Mouse (Mus musculus) limb, embryonic 10.5 days (tissue): ENCODE measurements around the gene Fat1. TPM values are rescaled to one million over a fixed set of nuclear protein-coding genes. Genes with fewer than 3 reads are reported as not detected.

Experiments
- DNase-seq: peaks from one replicate; pipeline ENCODE4 v3.0.0-alpha.2; 2017; ENCODE audit warnings: low spot score
- H3K27ac ChIP-seq: fragments of 300-500 bp; sonication (generic); 2 replicates; pipeline ENCODE4 v1.5.1; 2016; ENCODE audit warnings: mild to moderate bottlenecking
- H3K27me3 ChIP-seq: fragments of 300-500 bp; sonication (generic); 2 replicates; pipeline ENCODE4 v1.6.1; 2016; ENCODE audit warnings: low read depth, mild to moderate bottlenecking; ENCODE audit not compliant: poor library complexity, severe bottlenecking
- H3K36me3 ChIP-seq: fragments of 300-500 bp; sonication (generic); 2 replicates; pipeline ENCODE4 v1.6.1; 2016; ENCODE audit warnings: mild to moderate bottlenecking, moderate library complexity
- H3K4me1 ChIP-seq: fragments of 300-500 bp; sonication (generic); 2 replicates; pipeline ENCODE4 v1.6.1; 2016
- H3K4me3 ChIP-seq: fragments of 300-500 bp; sonication (generic); 2 replicates; pipeline ENCODE4 v1.5.1; 2016; ENCODE audit warnings: mild to moderate bottlenecking, moderate library complexity
- H3K9me3 ChIP-seq: fragments of 300-500 bp; sonication (generic); replicated peaks from 2 replicates; pipeline ENCODE4 v1.6.1; 2016; ENCODE audit warnings: mild to moderate bottlenecking
- WGBS: fragments of 180-500 bp; shearing (Covaris S2); methylation state at CpG from one replicate; pipeline ENCODE4 v1.1.7; 2016; 5-methylcytosine and 5-hydroxymethylcytosine counted together
- polyA plus RNA-seq: library from polyadenylated mRNA; unstranded; fragments of >200 nt; fragmentation: Nextera tagmentation; extraction: Ambion mirVana; gene quantifications from 2 replicates; pipeline ENCODE4 v1.2.1, GENCODE M21; 2016

Gene Fat1
- polyA plus RNA-seq, 1 experiment from 2014 or later: 20.1 TPM

GRCm38 (mm10) chr8:44997321-44997720 lies 62.1 kb downstream of the Fat1 start:
- H3K4me1 ChIP-seq: peaks cover 81% of the 10 kb centered on the region
- peak overlapping the region; percentile 46; the same call in 1 of the 2 replicates for H3K27ac ChIP-seq
- 74% methylated on average over 3 of the region's 3 CpGs for WGBS

GRCm38 (mm10) chr8:44997829-44998228 lies 62.6 kb downstream of the Fat1 start:
- H3K27me3 ChIP-seq: no peaks in the 10 kb centered on the region
- H3K27ac ChIP-seq: 0 out of 2 replicates have a peak overlapping the region, but pooled peaks have one; percentile 46
- H3K4me3 ChIP-seq: no peak overlapping the region
- H3K9me3 ChIP-seq: no peaks in the 10 kb centered on the region
- 43% methylated on average over 6 of the region's 6 CpGs for WGBS
- peaks cover 81% of the 10 kb centered on the region for H3K4me1 ChIP-seq
- no peak for DNase-seq
- H3K36me3 ChIP-seq: no peaks in the 10 kb centered on the region

More at GRCm38 (mm10) chr8:44997321-44997720, 62.1 kb downstream of the Fat1 start:
- Histone ChIP-seq H3K4me3 (no peak overlapping the region), H3K36me3 (no peaks in the 10 kb centered on the region), H3K27me3 (no peaks in the 10 kb centered on the region), H3K9me3 (no peaks in the 10 kb centered on the region)
- no peak for DNase-seq

GRCm38 (mm10) chr8:44998275-44998674 lies 63.0 kb downstream of the Fat1 start:
- H3K4me1 ChIP-seq: peaks cover 81% of the 10 kb centered on the region
- DNase-seq: no peak
- no peaks in the 10 kb centered on the region for H3K27me3 ChIP-seq
- no peaks in the 10 kb centered on the region for H3K9me3 ChIP-seq
- no peaks in the 10 kb centered on the region for H3K36me3 ChIP-seq
- peak overlapping the region; percentile 59; the same call in 1 of the 2 replicates for H3K27ac ChIP-seq
- 60% methylated on average over 9 of the region's 9 CpGs for WGBS
- no peak overlapping the region for H3K4me3 ChIP-seq

GRCm38 (mm10) chr8:44998681-44999277 lies 63.5 kb downstream of the Fat1 start:
- H3K36me3 ChIP-seq: no peaks in the 10 kb centered on the region
- peaks cover 81% of the 10 kb centered on the region for H3K4me1 ChIP-seq
- DNase-seq: no peak
- H3K27me3 ChIP-seq: no peaks in the 10 kb centered on the region
- 64% methylated on average over 11 of the region's 11 CpGs for WGBS
- H3K4me3 ChIP-seq: no peak overlapping the region
- H3K27ac ChIP-seq: peak overlapping the region; percentile 59
- no peaks in the 10 kb centered on the region for H3K9me3 ChIP-seq

- Histone ChIP-seq H3K36me3 (peaks cover 2% of the 10 kb centered on the region; the same call in 1 of the 2 replicates), H3K27me3 (no peaks in the 10 kb centered on the region), H3K9me3 (no peaks in the 10 kb centered on the region), H3K4me1 (peaks cover 65% of the 10 kb centered on the region), H3K4me3 (no peak overlapping the region), H3K27ac (peak overlapping the region; percentile 59; the same call in 1 of the 2 replicates)
- peak; percentile 70 for DNase-seq
- 27% methylated on average over 8 of the region's 8 CpGs for WGBS
Observed at GRCm38 (mm10) chr8:45001577-45002197, 66.4 kb downstream of the Fat1 start.

- no peaks in the 10 kb centered on the region for H3K9me3 ChIP-seq
- H3K4me3 ChIP-seq: no peak overlapping the region
- H3K27ac ChIP-seq: no peak overlapping the region
- peaks cover 55% of the 10 kb centered on the region for H3K4me1 ChIP-seq
- H3K27me3 ChIP-seq: no peaks in the 10 kb centered on the region
- DNase-seq: no peak
- 89% methylated on average over 4 of the region's 4 CpGs for WGBS
- H3K36me3 ChIP-seq: peaks cover 7% of the 10 kb centered on the region
Observed at GRCm38 (mm10) chr8:45002686-45003085, 67.4 kb downstream of the Fat1 start.

- Histone ChIP-seq H3K4me1 (peaks cover 41% of the 10 kb centered on the region), H3K27ac (no peak overlapping the region), H3K9me3 (no peaks in the 10 kb centered on the region), H3K4me3 (no peak overlapping the region), H3K36me3 (peaks cover 19% of the 10 kb centered on the region), H3K27me3 (no peaks in the 10 kb centered on the region)
- DNase-seq: no peak
- 80% methylated on average over 3 of the region's 3 CpGs for WGBS
Observed at GRCm38 (mm10) chr8:45004021-45004420, 68.8 kb downstream of the Fat1 start.

GRCm38 (mm10) chr8:45010685-45011084 lies 75.4 kb downstream of the Fat1 start:
- Histone ChIP-seq H3K4me1 (no peaks in the 10 kb centered on the region), H3K4me3 (no peak overlapping the region), H3K36me3 (peaks cover 82% of the 10 kb centered on the region), H3K27me3 (no peaks in the 10 kb centered on the region), H3K9me3 (no peaks in the 10 kb centered on the region), H3K27ac (no peak overlapping the region)
- peak; percentile 59 for DNase-seq
- 52% methylated on average over 4 of the region's 4 CpGs for WGBS

GRCm38 (mm10) chr8:45011774-45012173 lies 76.5 kb downstream of the Fat1 start:
- Histone ChIP-seq H3K9me3 (no peaks in the 10 kb centered on the region), H3K36me3 (peaks cover 92% of the 10 kb centered on the region), H3K27me3 (no peaks in the 10 kb centered on the region)

GRCm38 (mm10) chr8:45013852-45014251 lies 78.6 kb downstream of the Fat1 start:
- no peaks in the 10 kb centered on the region for H3K27me3 ChIP-seq
- no peak for DNase-seq
- H3K4me1 ChIP-seq: no peaks in the 10 kb centered on the region
- peaks cover 98% of the 10 kb centered on the region for H3K36me3 ChIP-seq
- WGBS: 95% methylated on average over 8 of the region's 8 CpGs
- H3K4me3 ChIP-seq: no peak overlapping the region
- no peak overlapping the region for H3K27ac ChIP-seq
- H3K9me3 ChIP-seq: no peaks in the 10 kb centered on the region

More at GRCm38 (mm10) chr8:45011774-45012173, 76.5 kb downstream of the Fat1 start:
- no peak for DNase-seq
- no peak overlapping the region for H3K4me3 ChIP-seq
- no peaks in the 10 kb centered on the region for H3K4me1 ChIP-seq
- no peak overlapping the region for H3K27ac ChIP-seq
- WGBS: 94% methylated on average over 12 of the region's 12 CpGs

GRCm38 (mm10) chr8:45014498-45015067 lies 79.3 kb downstream of the Fat1 start:
- no peaks in the 10 kb centered on the region for H3K27me3 ChIP-seq
- no peak overlapping the region for H3K27ac ChIP-seq
- H3K9me3 ChIP-seq: no peaks in the 10 kb centered on the region
- no peaks in the 10 kb centered on the region for H3K4me1 ChIP-seq
- H3K36me3 ChIP-seq: peaks cover 95% of the 10 kb centered on the region
- no peak for DNase-seq
- H3K4me3 ChIP-seq: no peak overlapping the region
- 93% methylated on average over 11 of the region's 11 CpGs for WGBS

- H3K27me3 ChIP-seq: no peaks in the 10 kb centered on the region
- no peaks in the 10 kb centered on the region for H3K9me3 ChIP-seq
- no peak overlapping the region for H3K27ac ChIP-seq
- H3K4me3 ChIP-seq: no peak overlapping the region
- peaks cover 95% of the 10 kb centered on the region for H3K36me3 ChIP-seq
- no peaks in the 10 kb centered on the region; the same call in 1 of the 2 replicates for H3K4me1 ChIP-seq
- WGBS: 92% methylated on average over 8 of the region's 8 CpGs
- DNase-seq: no peak
Observed at GRCm38 (mm10) chr8:45015876-45016275, 80.6 kb downstream of the Fat1 start.

GRCm38 (mm10) chr8:45019241-45019640 lies 84.0 kb downstream of the Fat1 start:
- Histone ChIP-seq H3K27ac (no peak overlapping the region), H3K36me3 (peaks cover 95% of the 10 kb centered on the region)

More at GRCm38 (mm10) chr8:45019241-45019640, 84.0 kb downstream of the Fat1 start:
- DNase-seq: no peak
- H3K9me3 ChIP-seq: no peaks in the 10 kb centered on the region
- 96% methylated on average over 5 of the region's 5 CpGs for WGBS
- no peaks in the 10 kb centered on the region for H3K27me3 ChIP-seq
- H3K4me3 ChIP-seq: no peak overlapping the region
- peaks cover 4% of the 10 kb centered on the region; the same call in 1 of the 2 replicates for H3K4me1 ChIP-seq
